21 mouse cellular contexts compared by ENCODE assay signal in the genomic region with DNA sequence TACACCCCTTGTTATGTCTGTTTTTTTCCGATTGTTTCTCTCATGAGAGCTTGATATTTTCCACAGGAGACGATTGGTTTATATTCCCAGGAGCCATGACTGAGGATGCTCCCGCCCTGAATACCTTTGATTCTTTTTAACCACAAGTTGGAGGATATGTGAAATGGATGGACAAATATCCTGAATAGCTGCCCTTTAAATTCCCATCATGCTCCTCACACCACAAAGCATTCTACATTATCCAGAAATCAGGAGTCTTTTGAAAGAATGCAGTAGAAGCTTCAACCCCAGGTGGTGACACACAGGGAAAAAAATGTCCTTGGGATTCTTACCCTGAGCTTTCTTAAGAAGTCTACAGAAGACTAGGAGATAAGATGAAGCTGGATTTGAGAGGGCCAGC.
DNase-seq lines count a peak whose midpoint lies in the region; ATAC-seq and TF ChIP-seq lines count a peak whose summit lies in the region.
"Had no signal": no experiment of that assay in that cellular context is flagged by ENCODE, and none has a peak within 500 bp of the region (broad histone marks: within the 10 kb centered on the region; RNA-seq: fewer than 3 reads in every experiment).

No protein-coding gene starts in this region.

- no peak for TF ChIP-seq CTCF in Patski (IDR thresholded peaks at IDR 0.05)

- CTCF ChIA-PET in Patski (lab: Charles Lee): interaction anchor here (1.1 to 2.1 kb wide), 3 partner anchors 9 to 23 kb away, joined by 3 to 5 read pairs (median 3); no protein-coding TSS in a partner anchor

- TF ChIP-seq POLR2A in myocyte (IDR thresholded peaks at IDR 0.05; ENCODE audit: insufficient read length, low read depth): no peak

- no peak overlapping the region for H3ac ChIP-seq in myocyte (ENCODE audit: control insufficient read depth, insufficient read length)

- POLR2A ChIA-PET in Patski (lab: Charles Lee): no interaction called here

- peak; percentile 64 for ATAC-seq in Patski
- ATAC-seq: forebrain, embryonic 14.5 days; forebrain, embryonic 16.5 days had no signal

- no peaks in the 10 kb centered on the region for H3K79me2 ChIP-seq in myocyte (ENCODE audit: control insufficient read depth, insufficient read depth)

- H3K4me2 ChIP-seq in myocyte (ENCODE audit: low read depth): peak overlapping the region; percentile 16
- H3K4me2 ChIP-seq: embryonic facial prominence, embryonic 12.5 days; forebrain, embryonic 12.5 days had no signal

- in situ Hi-C loops in Patski (cut with MboI; ENCODE audit: low pct_unique_long_range_greater_than_20kb): no loop called here

- no peaks in the 10 kb centered on the region for H3K36me3 ChIP-seq in myocyte (ENCODE audit: control insufficient read depth, insufficient read depth)
- H3K36me3 ChIP-seq: embryonic facial prominence, embryonic 10.5 days; embryonic facial prominence, embryonic 12.5 days; forebrain, embryonic 10.5 days; forebrain, embryonic 12.5 days had no signal

- no peak overlapping the region for H3K4me3 ChIP-seq in myocyte
- H3K4me3 ChIP-seq: embryonic facial prominence, embryonic 10.5 days; embryonic facial prominence, embryonic 12.5 days; erythroblast, embryonic 14.5 days; forebrain, embryonic 10.5 days; forebrain, embryonic 12.5 days had no signal

- no peaks in the 10 kb centered on the region for H3K27me3 ChIP-seq in Patski
- no peaks in the 10 kb centered on the region for H3K27me3 ChIP-seq in myocyte (ENCODE audit: control insufficient read depth, insufficient read depth, insufficient read length)
- H3K27me3 ChIP-seq: embryonic facial prominence, embryonic 12.5 days; forebrain, embryonic 12.5 days had no signal

- DNase-seq in 3T3-L1 (ENCODE audit: low read depth, low spot score) (peak; percentile 81), Patski (ENCODE audit: low read depth, low spot score) (no peak)
- no peak for DNase-seq in testis, postnatal 10 days (ENCODE audit: low spot score)
- no peak for DNase-seq in spleen, adult 18-20 months
- no peak for DNase-seq in cerebellum, postnatal 10 days
- DNase-seq: adrenal gland, adult 2 months; adrenal gland, postnatal 10 days; adrenal gland, postnatal 25 days; cerebellum, adult 11 months; cerebellum, adult 18-20 months; cerebellum, adult 8-10 months; cerebellum, adult 9-11 months; cerebellum, postnatal 25 days had no signal

TF ChIP-seq in myocyte, 11 proteins besides CTCF, POLR2A, EP300 and RAD21:
- TF ChIP-seq MYOG (IDR thresholded peaks at IDR 0.05; ENCODE audit: control insufficient read depth in 1 of 3, insufficient read depth in 1 of 3, insufficient read length in 2 of 3, low read depth in 2 of 3) (no peak), MAX (IDR thresholded peaks at IDR 0.05; ENCODE audit: low read depth) (no peak), TCF12 (IDR thresholded peaks at IDR 0.05; ENCODE audit: insufficient read depth, poor library complexity, severe bottlenecking) (no peak), CEBPB (IDR thresholded peaks at IDR 0.05; ENCODE audit: insufficient read depth, poor library complexity, severe bottlenecking) (no peak), USF1 (IDR thresholded peaks at IDR 0.05; ENCODE audit: low read depth) (no peak), E2F4 (IDR thresholded peaks at IDR 0.05; ENCODE audit: insufficient read depth) (no peak), REST (IDR thresholded peaks at IDR 0.05; ENCODE audit: insufficient read depth, insufficient read length) (no peak), TCF3 (IDR thresholded peaks at IDR 0.05; ENCODE audit: insufficient read length, low read depth) (no peak), POLR2AphosphoS2 (IDR thresholded peaks at IDR 0.05; ENCODE audit: insufficient read length, low read depth) (no peak), MYOD1 (IDR thresholded peaks at IDR 0.05; ENCODE audit: control insufficient read depth in 1 of 3, insufficient read length in 2 of 3, low read depth in 2 of 3) (no peak), SRF (IDR thresholded peaks at IDR 0.05; ENCODE audit: control insufficient read depth, insufficient read length, low read depth) (no peak)
